Mouse (Mus musculus): ENCODE measurements around the gene Gpr68.

- TF ChIP-seq CTCF (IDR thresholded peaks at IDR 0.05) (no peak), EP300 (IDR thresholded peaks at IDR 0.05) (no peak)
These were observed 55.6 kb downstream of the Gpr68 start for GRCm38 (mm10) chr12:100852370-100852769.
